Mouse (Mus musculus): ENCODE data around the gene Anxa9.

Gene Anxa9

DNA sequence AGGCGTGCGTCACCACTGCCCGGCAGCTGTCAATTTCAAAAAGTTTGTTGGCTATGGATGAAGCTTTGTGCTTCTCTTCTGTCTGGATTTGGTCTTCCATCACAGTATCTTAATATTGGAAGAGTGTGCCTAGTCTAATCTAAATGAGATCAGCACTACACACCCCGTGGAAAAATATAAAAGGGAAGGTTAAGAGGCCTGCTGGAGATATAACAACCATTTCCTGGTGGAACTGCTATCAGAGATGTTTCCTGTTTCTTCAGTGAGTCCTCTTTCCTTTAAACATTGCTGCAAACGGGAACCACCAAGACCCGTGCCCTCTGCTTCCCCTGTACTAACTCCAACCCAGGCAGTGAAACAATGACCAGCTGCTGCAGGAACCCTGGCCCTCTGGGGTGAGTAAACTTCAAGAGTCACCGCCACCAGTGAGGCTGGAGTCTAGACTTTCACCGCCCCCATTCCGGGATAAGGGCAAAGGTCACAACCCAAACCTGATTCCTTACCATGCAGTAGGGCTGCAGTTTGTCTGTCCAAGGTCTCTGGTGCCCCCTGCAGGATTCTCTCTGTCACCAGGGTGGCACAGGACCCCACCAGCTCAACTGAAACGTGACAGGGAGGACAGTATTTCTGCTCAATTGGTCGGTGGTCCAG lies 43.8 kb downstream of the Anxa9 start:
- ChIA-PET CTCF (interaction anchor here (0.5 to 2.1 kb wide), 21 partner anchors 12 to 415 kb away, joined by 3 to 10 read pairs (median 4); partner anchors contain the start of genes Bnipl (in 1 of the 4), Gabpb2 (in 1 of the 4) and Tnfaip8l2 (in 1 of the 4)), POLR2A (interaction anchor here (0.6 to 2.1 kb wide), 21 partner anchors 9 to 325 kb away, joined by 3 to 10 read pairs (median 3); partner anchors contain the start of genes Gm128 (in 2 of the 4), Prune1 (in 2 of the 4), Cdc42se1 (in 1 of the 4) and Gabpb2 (in 1 of the 4))

DNA sequence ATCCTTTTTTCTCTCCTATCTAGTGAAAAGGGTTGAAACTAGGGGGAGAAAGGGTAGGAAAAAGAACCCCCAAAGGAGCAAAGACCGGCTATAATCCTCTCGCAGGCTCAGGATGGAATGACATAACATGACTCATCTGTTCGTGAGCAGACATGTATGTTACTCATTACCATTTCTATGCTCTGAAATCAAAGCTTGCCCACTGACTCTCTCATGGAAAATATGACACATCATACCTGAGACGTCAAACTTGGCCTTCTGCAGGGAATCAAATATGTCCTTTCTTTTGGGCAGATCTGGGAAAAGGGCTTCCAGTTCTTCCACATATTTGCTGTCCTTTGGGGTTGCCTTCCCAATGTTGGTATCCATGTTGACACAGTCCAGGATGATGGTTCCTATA lies 45.0 kb downstream of the Anxa9 start:
- CTCF ChIA-PET, result interaction anchor here in 2 of 4 experiments (0.6 to 2.1 kb wide), 4 partner anchors 11 to 119 kb away, joined by 5 to 10 read pairs (median 9); partner anchors contain the start of genes Bnipl (in 1 of the 2), Gabpb2 (in 1 of the 2) and Tnfaip8l2 (in 1 of the 2)
- POLR2A ChIA-PET, result interaction anchor here in 2 of 4 experiments (1.0 to 2.1 kb wide), 7 partner anchors 8 to 53 kb away, joined by 3 to 10 read pairs (median 3); partner anchors contain the start of gene Gabpb2 (in 1 of the 2)

DNA sequence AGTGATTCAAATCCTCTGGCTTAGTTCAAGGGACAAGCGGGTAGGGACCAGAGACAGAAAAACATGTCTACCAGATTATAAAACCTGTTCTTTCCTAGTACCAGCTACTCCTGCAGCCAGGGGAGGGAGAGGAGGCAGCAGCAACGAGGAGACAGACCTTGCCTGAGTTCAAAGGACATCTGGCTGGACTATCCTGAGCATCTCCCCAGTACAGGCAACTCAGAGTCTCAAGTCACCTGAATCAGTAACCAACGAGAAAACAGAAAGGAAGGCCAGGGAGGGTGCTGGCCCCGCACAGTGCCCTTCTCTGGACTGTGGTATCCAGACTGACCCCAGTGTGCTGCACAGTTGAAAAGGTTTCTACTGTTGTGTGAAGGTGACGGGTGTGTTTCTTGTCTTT lies 50.0 kb downstream of the Anxa9 start:
- CTCF ChIA-PET, result interaction anchor here in 1 of 4 experiments (1.0 kb wide), 1 partner anchor 35 kb away, joined by 3 read pairs; no protein-coding TSS in a partner anchor
- POLR2A ChIA-PET, result interaction anchor here in 2 of 4 experiments (0.7 to 2.2 kb wide), 6 partner anchors 8 to 39 kb away, joined by 3 to 5 read pairs (median 3); no protein-coding TSS in a partner anchor

DNA sequence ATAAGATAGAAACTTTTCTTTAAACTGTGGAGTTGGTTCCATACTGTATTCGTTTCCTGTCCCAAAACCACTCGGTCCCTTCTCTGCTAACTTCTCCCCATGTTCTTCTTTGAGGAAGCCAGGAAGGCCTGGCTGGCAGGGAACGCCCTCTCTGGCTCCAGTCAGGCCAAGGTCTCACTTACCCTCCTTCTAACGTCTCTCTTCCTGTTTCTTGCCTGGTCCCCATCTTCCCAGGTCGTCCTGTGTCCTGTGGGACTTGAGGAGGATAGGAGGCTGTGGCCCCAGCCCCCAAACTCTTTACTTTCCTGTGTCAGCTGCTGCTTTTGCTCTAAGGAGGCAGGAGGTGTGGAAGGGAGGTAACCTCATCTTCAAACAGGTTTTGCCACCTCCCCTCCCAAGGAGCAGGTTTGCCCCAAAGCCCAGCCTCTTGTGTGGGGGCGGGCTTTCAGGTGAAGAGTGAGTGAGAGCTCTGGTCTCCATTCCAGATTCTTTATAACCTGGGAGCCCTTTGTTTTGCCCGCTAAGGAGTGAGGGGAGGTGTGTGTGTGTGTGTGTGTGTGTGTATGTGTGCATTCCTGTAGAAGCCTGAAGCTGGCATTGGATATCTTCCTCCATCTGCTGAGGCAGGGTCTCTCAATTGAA lies 56.1 kb downstream of the Anxa9 start, which contains the start of gene Bnipl:
TSS of gene Bnipl (minus strand) at position 411 of the 642 bp plus-strand sequence.
- CTCF ChIA-PET, result interaction anchor here (0.6 to 1.4 kb wide), 6 partner anchors 10 to 254 kb away, joined by 3 to 5 read pairs (median 4); partner anchors contain the start of gene Gabpb2 (in 1 of the 4)
- POLR2A ChIA-PET, result interaction anchor here (0.6 to 3.7 kb wide), 27 partner anchors 8 to 96 kb away, joined by 3 to 18 read pairs (median 5); partner anchors contain the start of genes Gm128 (in 3 of the 4), Gabpb2 (in 2 of the 4), Mllt11 (in 1 of the 4) and Prune1 (in 1 of the 4)

DNA sequence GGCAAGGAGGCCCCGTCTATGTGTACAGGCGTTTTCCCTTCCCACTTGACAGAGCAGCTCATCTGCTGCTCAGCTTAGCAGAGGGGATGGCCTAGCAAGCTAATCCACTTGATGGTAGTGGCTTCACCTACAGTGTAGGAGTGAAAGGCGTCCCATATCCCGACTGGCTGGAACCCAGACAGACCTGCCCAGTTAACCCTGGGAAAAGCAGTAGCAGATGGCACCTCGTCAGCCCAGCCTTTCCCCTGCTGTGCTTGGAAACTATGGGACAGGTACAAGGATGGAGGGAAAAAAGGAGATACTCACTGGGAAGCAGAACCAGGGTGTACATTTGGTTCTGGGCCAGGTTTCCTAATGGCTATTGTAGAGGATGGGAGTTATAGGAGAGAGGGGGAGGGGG lies 56.6 kb downstream of the Anxa9 start:
- POLR2A ChIA-PET, result interaction anchor here in 3 of 4 experiments (1.3 to 3.7 kb wide), 8 partner anchors 9 to 33 kb away, joined by 4 to 18 read pairs (median 10); partner anchors contain the start of genes Gabpb2 (in 2 of the 3), Gm128 (in 2 of the 3) and Prune1 (in 1 of the 3)
- CTCF ChIA-PET, result no interaction called here

DNA sequence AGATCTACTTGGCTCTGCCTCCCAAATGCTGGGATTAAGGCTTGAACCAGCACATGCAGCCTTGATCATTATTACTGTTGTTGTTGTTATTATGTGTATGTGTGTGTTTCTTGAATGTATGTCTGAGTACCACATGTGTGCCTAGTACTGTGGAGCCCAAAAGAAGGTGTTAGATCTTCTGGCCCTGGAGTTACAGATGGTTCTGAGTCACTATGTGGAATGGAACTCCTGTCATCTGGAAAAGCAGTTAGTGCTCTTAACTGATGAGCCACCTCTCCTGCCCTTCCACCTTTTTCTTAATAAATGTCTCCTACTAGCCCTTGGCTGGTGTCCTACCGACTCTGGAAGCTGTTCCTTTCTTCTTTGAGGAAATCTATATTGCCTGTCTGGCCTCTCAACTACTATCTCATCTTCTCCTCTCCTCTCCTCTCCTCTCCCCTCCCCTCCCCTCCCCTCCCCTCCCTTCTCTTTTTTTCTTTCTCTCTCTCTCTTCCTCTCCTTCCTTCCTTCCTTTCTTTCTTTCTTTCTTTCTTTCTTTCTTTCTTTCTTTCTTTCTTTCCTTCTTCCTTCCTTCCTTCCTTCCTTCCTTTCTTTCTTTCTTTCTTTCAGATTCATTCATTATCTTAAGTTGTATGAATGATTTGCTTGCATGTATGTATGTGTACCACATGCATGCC lies 59.2 kb downstream of the Anxa9 start:
- CTCF ChIA-PET, result interaction anchor here in 2 of 4 experiments (0.6 to 0.8 kb wide), 2 partner anchors 23 to 268 kb away, joined by 3 to 4 read pairs; no protein-coding TSS in a partner anchor
- POLR2A ChIA-PET, result interaction anchor here in 2 of 4 experiments (0.7 to 2.9 kb wide), 11 partner anchors 10 to 47 kb away, joined by 3 to 11 read pairs (median 3); partner anchors contain the start of gene Gabpb2 (in 1 of the 2)

DNA sequence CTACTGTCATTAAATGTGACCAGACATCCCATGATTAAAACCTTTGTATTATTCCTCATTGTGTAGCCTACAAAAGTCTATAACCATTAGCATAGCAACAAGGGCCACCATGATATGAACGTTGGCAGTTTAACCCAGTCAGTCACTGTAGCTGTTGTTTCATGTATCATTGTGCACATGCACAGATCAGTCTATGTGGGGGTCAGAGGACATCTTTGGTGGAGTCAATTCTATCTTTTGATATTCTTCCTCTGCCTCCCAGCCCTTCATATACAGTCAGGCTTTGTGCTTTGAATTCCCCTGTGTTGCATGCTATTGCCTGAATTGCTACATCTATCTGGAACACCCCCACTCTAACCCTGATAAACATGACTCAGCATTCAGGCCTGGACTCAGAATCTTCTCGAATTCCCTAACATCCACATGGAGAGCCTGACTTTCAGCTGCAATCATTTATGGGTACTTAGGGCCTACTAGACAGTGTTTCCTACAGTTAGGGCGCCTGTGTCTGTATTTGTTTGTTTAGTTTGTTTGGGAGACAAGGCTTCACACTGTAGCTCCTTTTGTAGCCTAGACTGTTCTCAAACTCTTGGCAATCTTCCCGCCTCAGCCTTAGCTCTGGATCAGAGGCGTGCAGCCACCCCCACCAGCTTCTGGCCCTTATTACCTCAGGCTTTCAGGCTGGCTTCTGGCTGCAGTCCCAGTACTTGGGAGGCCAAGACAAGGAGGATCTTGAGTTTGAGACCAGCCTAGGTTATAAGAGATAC lies 60.3 kb downstream of the Anxa9 start:
- POLR2A ChIA-PET, result interaction anchor here in 2 of 4 experiments (0.7 to 2.9 kb wide), 3 partner anchors 9 to 17 kb away, joined by 4 to 9 read pairs (median 4); no protein-coding TSS in a partner anchor
- CTCF ChIA-PET, result no interaction called here

All from embryonic stem cell, embryonic (primary cell).